Mouse (Mus musculus): Measurements from ENCODE around the gene Mrps34. TPM values are rescaled to one million over a fixed set of nuclear protein-coding genes. Genes with fewer than 3 reads are reported as not detected.
"Not testable (repeated sequence)": the region's sequence is repeated elsewhere in the genome, so short reads cannot be mapped to it uniquely, and the experiment has no call there.

The Mrps34 gene
- total RNA-seq, 2 experiments from 2014 or later = 80.4 to 85.1 TPM

GRCm38 (mm10) chr17:24929506-24929905, 34.6 kb downstream of the Mrps34 start:
- TF ChIP-seq CTCF (conservative IDR thresholded peaks at IDR 0.05) = no peak
- H3K4me3 ChIP-seq = no peak overlapping the region

GRCm38 (mm10) chr17:24932431-24932830, 37.5 kb downstream of the Mrps34 start:
- DNase-seq (ENCODE audit: low spot score in 2 of 2) = no peak

More at GRCm38 (mm10) chr17:24929506-24929905, 34.6 kb downstream of the Mrps34 start:
- no peak overlapping the region for H3K27ac ChIP-seq
- no peak for DNase-seq (ENCODE audit: low spot score in 2 of 2)

GRCm38 (mm10) chr17:24933163-24933562, 38.2 kb downstream of the Mrps34 start:
- no peak for TF ChIP-seq CTCF (conservative IDR thresholded peaks at IDR 0.05)
- Histone ChIP-seq H3K27ac (no peak overlapping the region), H3K4me3 (peak overlapping the region; percentile 1; the same call in 1 of the 2 replicates)
- DNase-seq (ENCODE audit: low spot score in 2 of 2) = no peak

More at GRCm38 (mm10) chr17:24932431-24932830, 37.5 kb downstream of the Mrps34 start:
- TF ChIP-seq CTCF (conservative IDR thresholded peaks at IDR 0.05) = no peak
- Histone ChIP-seq H3K4me3 (no peak overlapping the region), H3K27ac (no peak overlapping the region)

- TF ChIP-seq CTCF (conservative IDR thresholded peaks at IDR 0.05) = no peak
- DNase-seq (ENCODE audit: low spot score in 2 of 2) = no peak
- Histone ChIP-seq H3K27ac (peak overlapping the region; percentile 9; the same call in 1 of the 2 replicates), H3K4me3 (peak overlapping the region; percentile 85)
Measured at GRCm38 (mm10) chr17:24934926-24935325, 40.0 kb downstream of the Mrps34 start.

GRCm38 (mm10) chr17:24935666-24936065, 40.8 kb downstream of the Mrps34 start:
- TF ChIP-seq CTCF (conservative IDR thresholded peaks at IDR 0.05) = no peak
- Histone ChIP-seq H3K4me3 (peak overlapping the region; percentile 85), H3K27ac (peak overlapping the region; percentile 92)
- no peak for DNase-seq (ENCODE audit: low spot score in 2 of 2)

DNA sequence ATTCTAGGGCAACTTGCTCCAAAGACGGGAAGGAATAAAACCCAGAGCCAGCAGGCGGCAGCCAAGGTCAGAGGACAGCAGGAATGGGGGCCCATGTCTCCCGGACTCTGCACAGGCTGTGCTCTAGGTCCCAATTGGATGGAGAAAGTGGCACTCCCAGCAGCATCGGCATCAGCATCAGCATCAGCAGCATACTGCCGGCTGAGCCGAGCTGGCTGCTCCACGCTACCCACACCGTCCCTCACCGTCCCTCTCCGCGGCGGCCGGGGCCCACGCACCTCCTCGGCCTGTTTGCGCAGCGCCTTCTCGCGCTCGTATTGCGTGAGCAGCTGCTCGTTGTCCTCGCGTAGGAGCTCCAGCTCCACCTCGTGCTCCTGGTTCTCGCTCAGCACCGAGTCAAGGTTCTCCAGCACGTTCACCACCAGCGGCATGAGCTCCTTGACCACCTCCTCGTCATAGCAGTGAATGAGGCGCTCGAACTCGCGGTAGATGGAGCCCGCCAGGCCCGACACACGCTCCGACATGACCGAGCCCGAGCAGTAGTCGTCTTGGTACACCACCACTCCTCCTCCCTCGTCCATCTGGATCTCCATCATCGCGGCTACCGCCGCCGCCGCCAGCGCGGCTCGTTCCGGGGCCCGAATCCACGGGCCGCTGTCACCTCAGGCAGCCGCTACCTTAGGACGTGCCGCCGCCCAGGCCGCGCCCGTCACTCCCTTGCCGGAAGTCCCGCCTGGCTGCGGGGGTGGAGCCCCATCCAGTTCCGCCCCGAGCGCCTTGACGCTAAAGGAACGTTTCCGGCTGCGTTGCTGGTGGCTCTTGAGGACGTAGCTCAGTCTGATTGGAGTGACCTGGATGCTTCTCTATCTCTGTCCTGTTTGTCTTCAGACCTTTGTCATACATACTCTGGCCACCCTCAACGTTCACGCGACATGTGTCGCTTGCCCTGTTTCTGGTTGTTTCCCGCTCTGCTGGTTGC, 41.6 kb downstream of the Mrps34 start, which contains the start of gene Mapk8ip3:
Gene Mapk8ip3 (minus strand): TSS at position 719 of the 979 bp plus-strand sequence.
- peak; percentile 95 to 97 for DNase-seq (ENCODE audit: low spot score in 2 of 2)
- peak; percentile 36 for TF ChIP-seq CTCF (conservative IDR thresholded peaks at IDR 0.05)
- peak within 1 kb of the TSS; percentile 85 for H3K4me3 ChIP-seq
- H3K27ac ChIP-seq = peak within 1 kb of the TSS; percentile 92

DNA sequence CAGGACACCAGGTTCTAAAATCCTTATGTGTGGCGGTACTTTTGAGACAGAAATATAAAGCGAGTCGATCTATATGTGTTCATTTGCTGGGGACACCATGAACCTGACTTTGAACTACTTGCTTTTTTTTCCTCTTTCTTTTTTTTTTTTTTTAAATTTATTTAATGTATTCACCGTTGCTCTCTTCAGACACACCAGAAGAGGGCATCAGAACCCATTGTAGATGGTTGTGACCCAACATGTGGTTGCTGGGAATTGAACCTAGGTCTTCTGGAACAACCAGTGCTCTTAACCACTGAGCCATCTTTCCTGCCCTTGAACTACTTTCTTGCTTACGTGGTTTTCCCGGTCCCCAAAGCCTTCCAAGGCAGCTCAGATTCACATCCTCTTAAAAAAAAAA, 42.4 kb downstream of the Mrps34 start:
- no peak for DNase-seq (ENCODE audit: low spot score in 2 of 2)
- peak overlapping the region; percentile 85 for H3K4me3 ChIP-seq
- peak overlapping the region; percentile 92 for H3K27ac ChIP-seq
- TF ChIP-seq CTCF (conservative IDR thresholded peaks at IDR 0.05) = peak; percentile 58

DNA sequence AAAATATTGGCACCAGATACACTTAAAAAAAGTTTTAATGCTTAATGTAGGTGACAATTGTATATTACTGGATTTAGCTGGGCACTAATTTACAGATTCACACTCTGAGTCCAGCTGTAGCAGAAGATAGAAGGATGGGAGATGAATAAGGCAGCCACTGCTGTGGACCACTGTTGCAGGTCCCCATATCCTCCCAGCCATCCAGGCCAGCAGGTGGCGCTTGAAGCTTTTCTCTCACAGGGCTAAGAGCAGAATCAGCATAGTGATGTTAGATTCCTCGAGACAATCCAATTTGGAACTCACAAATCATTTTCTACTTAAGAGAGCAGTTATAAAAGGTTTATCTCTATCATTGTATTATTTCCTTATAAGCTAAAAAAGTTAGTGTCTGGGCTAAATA, 47.5 kb downstream of the Mrps34 start:
- not testable (repeated sequence) for H3K4me3 ChIP-seq, H3K27ac ChIP-seq
- TF ChIP-seq CTCF (conservative IDR thresholded peaks at IDR 0.05) = peak; percentile 83
- DNase-seq (ENCODE audit: low spot score in 2 of 2) = peak; percentile 27 to 53

DNA sequence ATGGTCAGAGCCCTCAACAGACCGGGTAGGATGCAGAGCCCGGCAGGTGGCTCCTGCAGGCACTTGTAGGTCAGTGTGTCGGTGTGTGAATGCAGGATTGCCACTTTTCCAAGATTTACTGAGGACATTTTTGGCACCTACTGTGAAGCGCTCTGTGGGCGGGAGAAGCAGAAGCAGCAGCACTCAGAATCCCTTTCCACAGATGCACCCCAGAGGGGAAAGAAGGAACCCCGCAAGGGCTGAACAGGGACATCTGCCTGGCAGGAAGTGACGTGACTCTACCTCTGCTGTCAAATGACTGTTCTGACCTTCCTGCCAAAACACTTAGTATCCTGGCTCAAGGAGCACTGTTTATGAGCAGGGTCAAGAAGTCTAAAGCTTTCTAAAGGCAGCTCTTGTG, 48.1 kb downstream of the Mrps34 start:
- no peak overlapping the region for H3K4me3 ChIP-seq
- peak in 1 of 2 experiments; percentile 30 for DNase-seq (ENCODE audit: low spot score in 2 of 2)
- no peak for TF ChIP-seq CTCF (conservative IDR thresholded peaks at IDR 0.05)
- H3K27ac ChIP-seq = 0 out of 2 replicates have a peak overlapping the region, but pooled peaks have one; percentile 28

DNA sequence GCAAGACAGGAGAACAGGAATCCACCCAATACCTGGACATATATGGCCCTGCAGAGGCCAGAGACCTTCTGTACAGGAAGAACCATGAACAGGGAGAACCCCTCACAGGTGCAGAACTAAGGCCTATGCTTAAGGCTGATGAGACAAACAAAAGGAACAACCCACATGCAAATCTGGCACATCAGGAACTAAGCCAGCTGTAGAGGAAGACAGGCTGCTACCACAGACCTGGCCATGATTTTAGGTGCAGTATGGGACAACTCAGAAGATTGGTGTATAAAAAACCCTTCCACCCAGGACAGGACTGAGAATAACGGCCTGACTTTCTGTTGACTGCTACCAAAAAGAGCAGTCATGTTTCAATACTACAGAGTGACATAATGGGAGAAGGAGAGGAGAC, 48.7 kb downstream of the Mrps34 start:
- 0 out of 2 replicates have a peak overlapping the region, but pooled peaks have one; percentile 28 for H3K27ac ChIP-seq

More for the DNA sequence above, 48.7 kb downstream of the Mrps34 start:
- DNase-seq (ENCODE audit: low spot score in 2 of 2); H3K4me3 ChIP-seq: not testable (repeated sequence)

Other genes with a start within 250 kb of the Mrps34 start
- 10 to 100 TPM; 41.9 to 44.1 TPM for gene Slc9a3r2, start 244.8 kb upstream of the Mrps34 start, total RNA-seq (2021)
- gene Npw, start 236.7 kb upstream of the Mrps34 start, total RNA-seq (2021) = 1 to 10 TPM; 2.0 to 2.3 TPM
- gene Zfp598, start 225.4 kb upstream of the Mrps34 start, total RNA-seq (2021) = 10 to 100 TPM; 36.6 to 43.9 TPM
- 100 to 1,000 TPM; 146 to 155 TPM for gene Syngr3, start 205.2 kb upstream of the Mrps34 start, total RNA-seq (2021)
- gene Gfer, start 199.0 kb upstream of the Mrps34 start, total RNA-seq (2021) = 10 to 100 TPM; 22.3 to 22.4 TPM
- gene Noxo1, start 198.9 kb upstream of the Mrps34 start, total RNA-seq (2021) = 1 to 10 TPM; 3.3 to 3.4 TPM
- 10 to 100 TPM; 30.9 to 32.8 TPM for gene Tbl3, start 187.5 kb upstream of the Mrps34 start, total RNA-seq (2021)
- gene Rnf151, start 177.1 kb upstream of the Mrps34 start, total RNA-seq (2021) = under 1 TPM in 1 of 2 experiments, not detected in 1; 0.56 TPM
- 100 to 1,000 TPM; 302 to 315 TPM for gene Rps2, start 177.0 kb upstream of the Mrps34 start, total RNA-seq (2021)
- 100 to 1,000 TPM; 210 to 227 TPM for gene Ndufb10, start 170.6 kb upstream of the Mrps34 start, total RNA-seq (2021)
- gene Rpl3l, start 167.3 kb upstream of the Mrps34 start, total RNA-seq (2021) = under 1 TPM; 0.38 to 0.61 TPM
- gene Msrb1, start 158.5 kb upstream of the Mrps34 start, total RNA-seq (2021) = 10 to 100 TPM; 32.0 to 40.8 TPM
- gene Hs3st6, start 142.1 kb upstream of the Mrps34 start, total RNA-seq (2021) = not detected
- not detected for gene Meiob, start 90.8 kb upstream of the Mrps34 start, total RNA-seq (2021)
- gene Hagh, start 55.0 kb upstream of the Mrps34 start, total RNA-seq (2021) = 100 to 1,000 TPM; 135 to 137 TPM
- 10 to 100 TPM; 21.1 to 22.4 TPM for gene Fahd1, start 44.8 kb upstream of the Mrps34 start, total RNA-seq (2021)
- under 1 TPM in 1 of 2 experiments, not detected in 1; 0.34 TPM for gene Igfals, start 29.1 kb upstream of the Mrps34 start, total RNA-seq (2021)
- gene Nubp2, start 8.8 kb upstream of the Mrps34 start, total RNA-seq (2021) = 10 to 100 TPM; 34.3 to 35.8 TPM
- 10 to 100 TPM; 43.6 to 45.0 TPM for gene Spsb3, start 8.5 kb upstream of the Mrps34 start, total RNA-seq (2021)
- 10 to 100 TPM; 66.9 to 72.7 TPM for gene Eme2, start within 50 bp of the Mrps34 start, total RNA-seq (2021)
- gene Nme3, start 1.4 kb downstream of the Mrps34 start, total RNA-seq (2021) = 10 to 100 TPM; 60.1 to 63.7 TPM
- gene Mapk8ip3, start 41.9 kb downstream of the Mrps34 start, total RNA-seq (2021) = 100 to 1,000 TPM; 409 to 411 TPM
- gene Jpt2, start 65.6 kb downstream of the Mrps34 start, total RNA-seq (2021) = 1 to 10 TPM; 4.4 to 6.1 TPM
- 10 to 100 TPM; 25.2 to 30.7 TPM for gene Cramp1l, start 120.7 kb downstream of the Mrps34 start, total RNA-seq (2021)
- 10 to 100 TPM; 23.5 to 25.0 TPM for gene Ift140, start 121.0 kb downstream of the Mrps34 start, total RNA-seq (2021)
- 1 to 10 TPM; 8.2 to 8.8 TPM for gene Tmem204, start 188.5 kb downstream of the Mrps34 start, total RNA-seq (2021)
- 10 to 100 TPM; 36.9 to 42.8 TPM for gene Telo2, start 220.9 kb downstream of the Mrps34 start, total RNA-seq (2021)
- gene Ptx4, start 225.6 kb downstream of the Mrps34 start, total RNA-seq (2021) = 1 to 10 TPM; 2.6 to 2.8 TPM
- 10 to 100 TPM; 53.5 to 55.7 TPM for gene Clcn7, start 238.3 kb downstream of the Mrps34 start, total RNA-seq (2021)